Mouse (Mus musculus): ENCODE results near the gene Adamtsl4.

Gene Adamtsl4

DNA sequence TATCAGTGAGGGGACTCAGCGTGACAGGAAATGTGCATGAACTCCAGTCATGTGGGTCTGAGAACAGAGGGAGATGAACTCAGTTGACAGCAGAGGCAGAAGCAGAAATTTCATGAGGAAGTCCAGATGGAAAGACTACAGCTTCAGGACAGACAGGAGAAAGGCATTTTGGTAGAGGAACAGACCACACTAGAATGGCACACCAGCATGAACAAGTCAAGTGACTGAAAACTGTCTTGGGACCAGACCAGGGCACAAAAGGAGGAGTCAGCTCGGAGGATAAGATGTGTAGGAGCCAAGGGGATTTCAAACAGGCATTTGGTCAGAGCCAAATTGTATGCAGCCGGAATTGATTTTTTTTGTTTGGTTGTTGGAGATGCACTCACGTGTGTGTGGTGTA lies 52.1 kb downstream of the Adamtsl4 start:
- no peak for DNase-seq (ENCODE audit: low spot score in 2 of 2)

DNA sequence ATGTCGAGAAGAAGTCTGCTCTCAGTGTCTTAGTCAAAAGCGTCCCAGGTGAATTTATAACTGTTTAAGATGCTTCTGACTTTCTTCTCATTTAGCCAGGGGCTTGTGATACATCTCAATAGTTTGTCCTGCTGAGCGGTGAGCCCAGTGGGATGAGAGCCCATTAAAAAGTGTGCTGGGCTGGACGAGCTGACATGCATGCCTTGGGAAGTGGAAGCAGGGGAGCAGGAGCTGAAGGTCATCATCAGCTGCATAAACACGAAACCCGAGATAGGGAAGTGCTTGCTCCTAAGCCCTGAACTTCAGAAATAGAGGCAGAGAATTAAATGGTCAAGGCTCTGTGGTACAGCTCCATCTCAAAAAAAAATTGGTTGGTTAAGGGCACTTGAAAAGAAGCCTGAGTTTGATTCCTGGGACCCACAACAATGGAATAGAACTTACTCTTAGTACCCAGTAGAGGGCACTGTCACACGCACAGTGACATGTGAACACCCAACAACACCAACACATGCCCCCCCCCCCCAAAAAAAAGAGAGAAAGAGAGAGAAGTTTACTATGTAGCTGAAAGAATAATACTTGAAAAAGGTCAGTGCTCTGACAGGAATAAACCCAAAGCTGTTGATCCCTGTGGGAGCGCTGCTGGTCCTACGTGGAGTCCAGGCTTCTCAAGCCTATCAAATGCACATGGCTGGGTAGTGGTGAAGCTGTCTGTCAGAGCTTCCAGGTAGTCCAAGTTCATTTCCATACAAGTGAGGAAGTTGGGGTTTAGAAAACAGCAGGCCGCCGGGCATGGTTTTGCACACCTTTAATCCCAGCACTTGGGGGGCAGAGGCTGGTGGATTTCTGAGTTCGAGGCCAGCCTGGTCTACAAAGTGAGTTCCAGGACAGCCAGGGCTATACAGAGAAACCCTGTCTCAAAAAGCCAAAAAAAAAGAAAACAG lies 54.8 kb downstream of the Adamtsl4 start:
- peak in 1 of 2 experiments; percentile 37 for DNase-seq (ENCODE audit: low spot score in 2 of 2)

DNA sequence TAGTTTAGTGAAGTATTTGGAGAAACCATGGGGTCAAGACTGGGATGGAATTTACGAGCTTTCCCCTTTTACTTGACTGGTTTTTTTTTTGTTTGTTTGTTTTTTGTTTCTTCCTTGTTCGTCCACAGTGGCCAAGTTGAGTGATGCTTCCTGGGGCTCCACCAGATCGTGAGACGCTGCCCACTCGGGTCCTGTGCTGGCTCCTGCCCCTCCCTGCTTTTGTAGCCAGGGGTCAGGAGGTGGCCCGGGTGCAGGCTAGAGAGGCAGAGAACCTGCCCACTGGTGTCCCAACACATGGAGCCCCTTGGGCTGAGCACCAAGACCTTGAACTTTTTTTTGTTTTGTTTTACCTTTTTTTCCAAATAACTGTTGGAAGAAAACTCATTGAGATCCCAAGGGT lies 56.4 kb downstream of the Adamtsl4 start:
- DNase-seq (ENCODE audit: low spot score in 2 of 2), result no peak

DNA sequence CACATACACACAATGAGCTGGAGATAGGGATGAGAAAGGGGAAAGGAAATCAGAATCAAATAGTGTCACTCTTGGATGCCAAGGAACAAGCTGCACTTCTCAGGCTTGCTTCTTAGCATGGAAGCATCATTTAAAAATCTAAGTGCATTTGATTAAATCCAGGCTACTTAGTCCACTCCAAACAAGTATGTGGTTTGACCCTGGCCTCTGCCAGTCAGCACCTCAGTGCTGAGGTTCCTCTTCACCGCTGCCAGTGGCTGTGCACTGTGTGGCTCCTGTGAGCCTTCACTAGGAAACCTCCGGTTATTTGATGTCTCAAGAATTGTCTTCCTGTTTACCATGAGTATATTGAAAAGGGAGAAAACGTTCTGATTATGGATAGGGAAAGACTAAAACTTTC lies 56.9 kb downstream of the Adamtsl4 start:
- no peak for DNase-seq (ENCODE audit: low spot score in 2 of 2)

DNA sequence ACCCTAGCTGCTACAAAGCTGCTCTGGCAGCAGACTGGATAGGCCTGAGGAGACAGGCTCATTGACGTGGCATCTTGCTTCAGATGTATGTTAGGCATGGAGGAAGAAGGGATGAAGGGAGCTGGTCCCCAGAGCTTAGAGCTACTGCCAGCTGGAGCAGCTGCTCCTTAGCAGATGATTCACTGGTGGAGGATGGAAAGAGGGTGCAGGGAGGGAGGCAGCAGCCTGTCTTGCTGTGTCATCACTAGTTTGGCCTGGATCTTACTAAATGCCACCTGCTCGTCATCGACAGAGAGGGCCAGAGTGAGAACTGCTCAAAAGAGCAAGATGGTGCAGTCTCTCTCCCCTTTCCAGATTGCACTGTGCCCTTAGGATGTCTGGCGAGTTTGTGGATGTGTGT lies 58.0 kb downstream of the Adamtsl4 start:
- DNase-seq (ENCODE audit: low spot score in 2 of 2), result no peak

DNA sequence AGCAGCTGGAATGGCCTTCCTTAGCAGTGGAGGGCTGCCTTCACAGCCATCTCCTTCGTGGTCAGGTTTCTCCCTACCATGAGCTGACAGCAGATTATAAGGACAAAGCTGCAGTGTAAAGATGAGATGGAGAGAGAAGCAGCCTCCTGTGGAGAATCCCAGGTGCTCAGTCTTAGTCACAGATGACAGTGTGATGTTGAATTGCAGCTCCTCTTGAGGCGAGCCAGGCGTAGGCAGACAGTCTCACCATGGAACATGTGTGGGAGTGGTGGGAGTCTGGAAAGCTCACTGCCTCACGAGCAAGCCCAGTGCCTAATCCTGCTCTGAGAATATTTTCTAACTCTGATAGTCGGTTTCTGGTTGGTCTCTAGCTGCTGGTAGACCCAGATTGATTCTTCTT lies 60.0 kb downstream of the Adamtsl4 start:
- DNase-seq (ENCODE audit: low spot score in 2 of 2), result no peak
